Mouse (Mus musculus) spleen, adult 2 months (tissue): Measurements from ENCODE around the gene Enoph1. TPM values are rescaled to one million over a fixed set of nuclear protein-coding genes. Genes with fewer than 3 reads are reported as not detected.

Experiments used
- DNase-seq, 2 experiments: peaks; one replicate each; pipeline versions ENCODE4 v3.0.0 to v3.0.0-alpha.2; 2012 to 2021; ENCODE audit warnings: low spot score in 2 of 2, low read depth in 1 of 2
- H3K27ac ChIP-seq: fragments of 200-500 bp; 2 replicates; pipeline ENCODE4 v1.5.1; 2012; ENCODE audit warnings: low read length, inconsistent platforms; ENCODE audit not compliant: insufficient read depth
- H3K27me3 ChIP-seq: fragments of 200-500 bp; 2 replicates; pipeline ENCODE4 v1.6.1; 2012; ENCODE audit warnings: mild to moderate bottlenecking, moderate library complexity, low read length, inconsistent platforms; ENCODE audit not compliant: control insufficient read depth, insufficient read depth
- H3K36me3 ChIP-seq: fragments of 200-500 bp; 2 replicates; pipeline ENCODE4 v1.6.1; 2012; ENCODE audit warnings: mild to moderate bottlenecking, low read length, inconsistent platforms; ENCODE audit not compliant: control insufficient read depth, insufficient read depth
- H3K4me1 ChIP-seq: fragments of 200-500 bp; 2 replicates; pipeline ENCODE4 v1.6.1; 2011; ENCODE audit warnings: inconsistent platforms; ENCODE audit not compliant: control insufficient read depth, insufficient read depth, insufficient read length
- H3K4me3 ChIP-seq: fragments of 200-500 bp; 2 replicates; pipeline ENCODE4 v1.5.1; 2011; ENCODE audit warnings: mild to moderate bottlenecking, inconsistent platforms; ENCODE audit not compliant: insufficient read depth, insufficient read length; ENCODE audit errors: extremely low read depth
- CTCF ChIP-seq: fragments of 200-500 bp; IDR thresholded peaks from 2 replicates; pipeline ENCODE4 v1.5.1; 2011; ENCODE audit warnings: mild to moderate bottlenecking, inconsistent platforms; ENCODE audit not compliant: insufficient read depth, insufficient read length, insufficient replicate concordance; ENCODE audit errors: extremely low read depth
- POLR2A ChIP-seq: fragments of 200-500 bp; IDR thresholded peaks from 2 replicates; pipeline ENCODE4 v1.6.1; 2011; ENCODE audit warnings: low read depth, low read length, inconsistent platforms
- WGBS: fragments of 180-500 bp; shearing (Covaris S2); methylation state at CpG from one replicate; pipeline ENCODE4 v1.1.7; 2018; 5-methylcytosine and 5-hydroxymethylcytosine counted together
- polyA plus RNA-seq: library from polyadenylated mRNA; depleted of rRNA; stranded (reverse); fragments of >200 nt; gene quantifications from 2 replicates; pipeline ENCODE4 v1.2.3, GENCODE M21; 2012; rRNA removed

The Enoph1 gene
- polyA plus RNA-seq, 1 experiment, result 20.6 TPM

DNA sequence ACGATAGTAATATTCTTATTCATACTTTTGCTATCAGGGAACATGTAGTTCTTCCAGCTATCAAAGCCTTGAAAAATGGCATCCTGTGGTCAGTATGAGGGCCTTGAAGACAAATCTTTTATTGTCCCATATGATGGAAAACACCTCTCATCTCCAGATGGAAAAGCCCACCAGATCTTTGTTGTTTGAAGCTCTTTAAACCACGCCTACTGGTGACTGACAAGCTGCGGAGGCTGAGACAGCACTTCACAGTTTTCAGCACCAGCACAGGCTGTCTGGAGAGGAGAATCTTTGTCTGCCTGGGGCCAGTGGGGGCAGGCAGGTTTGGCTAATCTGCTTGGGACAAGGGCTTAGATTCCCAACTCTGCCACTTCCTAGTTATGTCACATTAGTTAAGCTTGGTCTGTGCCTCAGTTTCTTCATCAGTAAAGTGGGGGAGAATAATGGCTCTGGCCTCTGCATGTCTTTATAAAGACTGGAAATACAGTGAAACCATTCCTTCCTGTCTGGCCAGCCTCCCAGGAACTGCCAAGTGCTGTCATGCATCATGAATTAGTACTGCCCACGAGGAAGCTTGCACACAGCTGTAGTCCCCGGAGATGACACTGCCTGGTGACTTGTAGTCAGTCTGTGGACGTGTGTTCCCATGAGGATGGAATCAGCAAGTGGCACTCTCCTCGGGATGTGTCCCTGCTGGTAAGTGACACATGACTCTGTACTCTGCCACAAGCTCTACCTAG, 69.9 kb downstream of the Enoph1 start:
- Histone ChIP-seq H3K36me3 (no peaks in the 10 kb centered on the region), H3K4me3 (no peak overlapping the region), H3K4me1 (no peaks in the 10 kb centered on the region), H3K27ac (no peak overlapping the region), H3K27me3 (no peaks in the 10 kb centered on the region)
- TF ChIP-seq POLR2A (no peak), CTCF (no peak)
- DNase-seq, result no peak
- 39% methylated on average over 7 of the region's 7 CpGs for WGBS

GRCm38 (mm10) chr5:100110581-100110980, 70.8 kb downstream of the Enoph1 start:
- no peak overlapping the region for H3K4me3 ChIP-seq
- no peak for TF ChIP-seq CTCF
- TF ChIP-seq POLR2A, result no peak

GRCm38 (mm10) chr5:100113403-100113802, 73.6 kb downstream of the Enoph1 start:
- Histone ChIP-seq H3K27ac (no peak overlapping the region), H3K27me3 (no peaks in the 10 kb centered on the region), H3K4me3 (no peak overlapping the region), H3K36me3 (no peaks in the 10 kb centered on the region), H3K4me1 (no peaks in the 10 kb centered on the region)
- WGBS, result 67% methylated on average over 5 of the region's 5 CpGs
- no peak for DNase-seq
- no peak for TF ChIP-seq CTCF
- TF ChIP-seq POLR2A, result no peak

More at GRCm38 (mm10) chr5:100110581-100110980, 70.8 kb downstream of the Enoph1 start:
- Histone ChIP-seq H3K36me3 (no peaks in the 10 kb centered on the region), H3K4me1 (no peaks in the 10 kb centered on the region), H3K27ac (no peak overlapping the region), H3K27me3 (no peaks in the 10 kb centered on the region)
- DNase-seq, result no peak
- WGBS, result 78% methylated on average over 3 of the region's 3 CpGs

Other genes starting within 250 kb of the Enoph1 start
- gene Vamp9, start 133.7 kb upstream of the Enoph1 start, polyA plus RNA-seq, result not detected in 2 replicates
- 78.3 and 91.9 TPM in 2 replicates for gene Hnrnpd, start 61.0 kb upstream of the Enoph1 start, polyA plus RNA-seq
- 2.2 and 2.4 TPM in 2 replicates for gene 4930524J08Rik, start 60.9 kb upstream of the Enoph1 start, polyA plus RNA-seq
- gene Hnrnpdl, start 321 bp upstream of the Enoph1 start, polyA plus RNA-seq, result 67.7 and 74.8 TPM in 2 replicates
- gene Tmem150c, start 119.8 kb downstream of the Enoph1 start, polyA plus RNA-seq, result 0.55 and 0.69 TPM in 2 replicates